In genomic region chr7:5014251-5015117, GRCm38 (mm10) we compare ENCODE assay signal across 8 mouse cellular contexts. TPM values are rescaled to one million over a fixed set of nuclear protein-coding genes. Genes with fewer than 3 reads are reported as not detected.
A peak's percentile ranks its signal among the peaks of the same experiment; 100 is the strongest.
DNase-seq lines count a peak whose midpoint lies in the region; ATAC-seq lines count a peak whose summit lies in the region.

Zfp524 (plus strand) TSS chr7:5014415.
Fiz1 (minus strand) TSS chr7:5014697.

- H3K27me3 ChIP-seq in hindbrain, embryonic 13.5 days = no peaks in the 10 kb centered on the region

- peak within 1 kb of the TSS; percentile 61 for H3K4me2 ChIP-seq in hindbrain, embryonic 13.5 days

- H3K27ac ChIP-seq in hindbrain, embryonic 13.5 days = peak within 1 kb of the TSS; percentile 99

- H3K36me3 ChIP-seq in hindbrain, embryonic 13.5 days = peaks cover 40% of the 10 kb centered on the region

- WGBS in hindbrain, embryonic 13.5 days = under 1% methylated on average over 38 of the region's 42 CpGs

- DNase-seq in NIH3T3 (ENCODE audit: low read depth) = peak; percentile 99
- DNase-seq in cerebellum, postnatal 14 days = peak; percentile 98 to 99
- peak; percentile 96 for DNase-seq in frontal cortex, postnatal 14 days (ENCODE audit: low spot score in 2 of 2)
- DNase-seq in layer of hippocampus, postnatal 25 days (ENCODE audit: extremely low spot score in 1 of 2, low spot score in 1 of 2) = peak; percentile 93
- peak; percentile 97 for DNase-seq in lung, postnatal 25 days (ENCODE audit: low spot score)
- DNase-seq in retina, embryonic 14.5 days (ENCODE audit: low spot score) = peak; percentile 99
- peak; percentile 97 for DNase-seq in thymus, postnatal 4 days

- peak within 1 kb of the TSS; percentile 80 for H3K9ac ChIP-seq in hindbrain, embryonic 13.5 days

- no peaks in the 10 kb centered on the region for H3K9me3 ChIP-seq in hindbrain, embryonic 13.5 days

- H3K4me1 ChIP-seq in hindbrain, embryonic 13.5 days (replicated peaks) = peaks cover 14% of the 10 kb centered on the region

- peak within 1 kb of the TSS; percentile 71 for H3K4me3 ChIP-seq in hindbrain, embryonic 13.5 days

- ATAC-seq in hindbrain, embryonic 13.5 days (ENCODE audit: low FRiP score) = peak; percentile 83

RNA-seq across cellular contexts. Expression of gene Zfp524, which starts in this region (rescaled TPM):
- 7.9 and 9.2 TPM in 2 replicates for polyA plus RNA-seq in hindbrain, embryonic 13.5 days (2015; fragmentation: Nextera tagmentation; extraction: Ambion mirVana)
- total RNA-seq in layer of hippocampus, postnatal 25 days (2021) = 1 to 10 TPM; 7.7 to 8.2 TPM

RNA-seq across cellular contexts. Expression of gene Fiz1, which starts in this region (rescaled TPM):
- polyA plus RNA-seq in hindbrain, embryonic 13.5 days (2015; fragmentation: Nextera tagmentation; extraction: Ambion mirVana) = 37.7 and 41.9 TPM in 2 replicates
- total RNA-seq in layer of hippocampus, postnatal 25 days (2021) = 10 to 100 TPM; 21.3 to 21.7 TPM

Comparison
In these comparisons a context has a peak if more than half of its experiments do, and no peak if none do; other contexts are left out.
1. Peak in every context shown above with its lines: DNase-seq, ATAC-seq, H3K4me3 ChIP-seq and H3K27ac ChIP-seq.